In the genomic region with DNA sequence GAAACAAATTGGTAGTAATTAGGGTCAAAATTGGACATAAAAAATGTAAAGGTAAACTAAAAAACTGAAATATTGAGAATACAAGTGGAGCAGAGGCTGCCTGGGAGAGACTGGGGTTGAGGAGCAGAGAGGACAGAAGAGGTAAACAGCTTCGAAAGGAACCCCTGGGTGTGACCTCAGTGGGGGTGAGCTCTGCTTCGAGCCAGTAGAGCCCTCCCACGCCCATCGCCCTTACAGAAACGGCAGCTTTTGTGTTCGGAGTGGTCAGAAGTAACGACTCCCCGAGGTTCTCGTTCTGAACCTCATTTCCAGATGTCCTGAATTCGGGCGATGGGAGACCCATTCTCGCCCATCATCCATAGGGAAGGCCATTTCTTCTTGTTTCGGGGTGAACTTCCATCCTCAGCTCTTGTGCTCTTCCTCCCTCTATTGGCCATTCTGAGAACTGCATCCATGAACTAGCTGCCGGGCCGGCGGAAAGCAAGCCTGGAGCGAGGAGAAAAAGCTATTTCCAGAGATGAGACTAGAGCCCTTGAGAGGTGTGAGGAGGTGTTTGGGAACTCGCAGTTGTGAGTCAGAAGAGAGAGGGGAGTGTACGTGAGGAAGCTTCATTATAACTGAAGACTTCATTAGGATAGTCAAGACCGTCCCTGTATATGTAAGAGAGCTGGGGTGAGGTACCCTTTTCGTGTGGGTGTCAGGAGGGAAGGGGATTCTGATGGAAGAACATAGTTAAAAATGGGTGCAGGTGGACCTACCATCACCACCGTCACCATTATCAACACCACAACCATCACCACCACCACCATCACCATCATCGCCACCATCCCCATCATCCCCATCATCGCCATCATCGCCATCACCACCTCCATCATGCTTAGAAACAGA, we compare ENCODE assay signal across 8 mouse cellular contexts. TPM values are rescaled to one million over a fixed set of nuclear protein-coding genes. Genes with fewer than 3 reads are reported as not detected.
DNase-seq lines count a peak whose midpoint lies in the region; ATAC-seq lines count a peak whose summit lies in the region.

No protein-coding gene starts in this region.

- DNase-seq in adrenal gland, adult 2 months: peak; percentile 67
- peak; percentile 90 for DNase-seq in embryo, embryonic 10 days (ENCODE audit: low spot score)
- DNase-seq in gastrocnemius, postnatal 10 days: peak; percentile 62
- peak; percentile 56 to 74 for DNase-seq in left cerebral cortex, adult 8-10 months (ENCODE audit: low spot score in 2 of 2)
- peak; percentile 91 for DNase-seq in right cerebral cortex, adult 18-20 months
- peak; percentile 70 for DNase-seq in yolk sac, embryonic 10.5 days (ENCODE audit: low spot score)

- peak; percentile 83 for ATAC-seq in inflammation-experienced regulatory T-cells, adult 6 months
- peak; percentile 95 for ATAC-seq in megakaryocyte, adult 5-6 weeks (ENCODE audit: poor library complexity, severe bottlenecking)

RNA-seq across cellular contexts. Expression of gene 5830473C10Rik, which starts 28.0 kb away (rescaled TPM):
- total RNA-seq in adrenal gland, adult 2 months (2021): under 1 TPM in 1 of 2 experiments, not detected in 1; 0.17 TPM
- polyA plus RNA-seq in adrenal gland, adult 2 months (2012; rRNA removed): not detected in 2 replicates
- total RNA-seq in gastrocnemius, postnatal 10 days (2021): not detected
- polyA plus RNA-seq in inflammation-experienced regulatory T-cells, adult 6 months (2017; shearing (Covaris generic)): under 1 TPM in 1 of 3 experiments, not detected in 2; 0.30 TPM
- total RNA-seq in left cerebral cortex, adult 8-10 months (2022): under 1 TPM; 0.14 to 0.49 (median 0.26) TPM
- total RNA-seq in megakaryocyte, adult 5-6 weeks (2015): not detected in 2 replicates
- not detected in 2 replicates for total RNA-seq in megakaryocyte, adult 5-6 weeks (2017)

RNA-seq across cellular contexts. Expression of gene Rassf6, which starts 51.5 kb away (rescaled TPM):
- 1 to 10 TPM; 2.8 to 3.4 TPM for total RNA-seq in adrenal gland, adult 2 months (2021)
- polyA plus RNA-seq in adrenal gland, adult 2 months (2012; rRNA removed): 0.33 TPM in 1 of 2 replicates, not detected in the other
- not detected for total RNA-seq in gastrocnemius, postnatal 10 days (2021)
- polyA plus RNA-seq in inflammation-experienced regulatory T-cells, adult 6 months (2017; shearing (Covaris generic)): 1 to 10 TPM; 1.7 to 3.9 (median 2.1) TPM
- 1 to 10 TPM in 3 of 4 experiments, under 1 TPM in 1; 0.93 to 3.0 (median 1.7) TPM for total RNA-seq in left cerebral cortex, adult 8-10 months (2022)
- total RNA-seq in megakaryocyte, adult 5-6 weeks (2015): not detected in 2 replicates
- not detected in 2 replicates for total RNA-seq in megakaryocyte, adult 5-6 weeks (2017)

Comparison
In these comparisons a context has a peak if more than half of its experiments do, and no peak if none do; other contexts are left out.
1. Peak in every context shown above with its lines: DNase-seq and ATAC-seq.